Mouse (Mus musculus) naive thymus-derived CD4-positive, alpha-beta T cell, adult 2 months (primary cell): ENCODE measurements around the gene Islr2.

Experiments used
- DNase-seq: peaks from one replicate; pipeline ENCODE4 v3.0.0-alpha.2; 2011; ENCODE audit warnings: low read depth

Gene Islr2

GRCm38 (mm10) chr9:58150733-58151361 is 53.3 kb downstream of the Islr2 start:
- DNase-seq = peak; percentile 67

GRCm38 (mm10) chr9:58148806-58149205 is 55.3 kb downstream of the Islr2 start:
- no peak for DNase-seq
